Mouse (Mus musculus) heart, embryonic 12.5 days (tissue): ENCODE results near the gene Ccdc40. TPM values are rescaled to one million over a fixed set of nuclear protein-coding genes. Genes with fewer than 3 reads are reported as not detected.
"Not testable (repeated sequence)": the region's sequence is repeated elsewhere in the genome, so short reads cannot be mapped to it uniquely, and the experiment has no call there.

Experiments used
- ATAC-seq: fragments of 200-750 bp; cut with Nextera tagmentation; 2 replicates; pipeline ENCODE4 v1.8.0; 2017; ENCODE audit warnings: moderate TSS enrichment, moderate library complexity; ENCODE audit not compliant: insufficient number of reproducible peaks, low FRiP score
- H3K27ac ChIP-seq: fragments of 300-500 bp; sonication (generic); 2 replicates; pipeline ENCODE4 v1.5.1; 2016; ENCODE audit warnings: mild to moderate bottlenecking, moderate library complexity; ENCODE audit not compliant: poor library complexity, severe bottlenecking
- H3K27me3 ChIP-seq: fragments of 300-500 bp; sonication (generic); replicated peaks from 2 replicates; pipeline ENCODE4 v1.6.1; 2016; ENCODE audit warnings: mild to moderate bottlenecking, moderate library complexity
- H3K36me3 ChIP-seq: fragments of 300-500 bp; sonication (generic); 2 replicates; pipeline ENCODE4 v1.6.1; 2016; ENCODE audit warnings: mild to moderate bottlenecking, moderate library complexity
- H3K4me1 ChIP-seq: fragments of 300-500 bp; sonication (generic); replicated peaks from 2 replicates; pipeline ENCODE4 v1.6.1; 2016; ENCODE audit warnings: mild to moderate bottlenecking
- H3K4me2 ChIP-seq: fragments of 300-500 bp; sonication (generic); 2 replicates; pipeline ENCODE4 v1.6.1; 2016; ENCODE audit warnings: mild to moderate bottlenecking, moderate library complexity
- H3K4me3 ChIP-seq: fragments of 300-500 bp; sonication (generic); 2 replicates; pipeline ENCODE4 v1.5.1; 2016; ENCODE audit warnings: mild to moderate bottlenecking
- H3K9ac ChIP-seq: fragments of 300-500 bp; sonication (generic); 2 replicates; pipeline ENCODE4 v1.6.1; 2016; ENCODE audit warnings: mild to moderate bottlenecking, moderate library complexity
- H3K9me3 ChIP-seq: fragments of 300-500 bp; sonication (generic); replicated peaks from 2 replicates; pipeline ENCODE4 v1.6.1; 2016; ENCODE audit warnings: mild to moderate bottlenecking, moderate library complexity
- WGBS: fragments of 180-500 bp; shearing (Covaris S2); methylation state at CpG from one replicate; pipeline ENCODE4 v1.1.7; 2016; 5-methylcytosine and 5-hydroxymethylcytosine counted together
- polyA plus RNA-seq: library from polyadenylated mRNA; unstranded; fragments of >200 nt; fragmentation: Nextera tagmentation; extraction: Ambion mirVana; gene quantifications from 2 replicates; pipeline ENCODE4 v1.2.1, GENCODE M21; 2016

The Ccdc40 gene
- polyA plus RNA-seq, 1 experiment from 2014 or later = 3.1 TPM

DNA sequence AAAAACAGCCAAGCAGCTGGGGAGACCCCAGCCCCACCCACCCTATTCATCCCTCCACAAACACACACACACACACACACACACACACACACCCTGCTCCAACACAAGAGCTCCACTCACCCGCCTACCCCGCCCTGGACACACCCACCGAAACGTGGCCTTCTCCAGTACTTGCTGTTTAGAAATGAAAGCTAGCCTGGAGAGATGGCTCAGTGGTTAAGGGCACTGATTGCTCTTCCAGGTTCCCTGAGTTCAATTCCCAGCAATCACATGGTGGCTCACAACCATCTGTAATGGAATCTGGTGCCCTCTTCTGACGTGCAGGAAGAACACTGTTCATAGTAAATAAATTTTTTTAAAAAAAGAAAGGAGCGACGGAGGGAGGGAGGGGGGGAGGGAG, 37.4 kb downstream of the Ccdc40 start:
- Histone ChIP-seq H3K4me1 (peaks cover 22% of the 10 kb centered on the region), H3K27me3 (no peaks in the 10 kb centered on the region), H3K9ac (no peak overlapping the region), H3K27ac (no peak overlapping the region), H3K4me3 (no peak overlapping the region), H3K36me3 (peaks cover 9% of the 10 kb centered on the region; the same call in 1 of the 2 replicates), H3K9me3 (no peaks in the 10 kb centered on the region), H3K4me2 (no peak overlapping the region)
- ATAC-seq = no peak
- 78% methylated on average over 7 of the region's 7 CpGs for WGBS

- peaks cover 22% of the 10 kb centered on the region for H3K4me1 ChIP-seq
- peaks cover 19% of the 10 kb centered on the region for H3K36me3 ChIP-seq
- no peak overlapping the region for H3K27ac ChIP-seq
- no peaks in the 10 kb centered on the region for H3K27me3 ChIP-seq
- 54% methylated on average over 6 of the region's 6 CpGs for WGBS
- no peak overlapping the region for H3K9ac ChIP-seq
- no peaks in the 10 kb centered on the region for H3K9me3 ChIP-seq
- ATAC-seq = peak; percentile 20; the same call in 1 of the 2 replicates
- H3K4me3 ChIP-seq = peak overlapping the region; percentile 86; the same call in 1 of the 2 replicates
- H3K4me2 ChIP-seq = peak overlapping the region; percentile 98
These were observed 38.9 kb downstream of the Ccdc40 start for GRCm38 (mm10) chr11:119267241-119267674.

- peak; percentile 89 for ATAC-seq
- H3K27me3 ChIP-seq = no peaks in the 10 kb centered on the region
These were observed 39.6 kb downstream of the Ccdc40 start, which contains the start of gene Gaa for GRCm38 (mm10) chr11:119267768-119268556. Gene Gaa (plus strand): TSS chr11:119267887.

DNA sequence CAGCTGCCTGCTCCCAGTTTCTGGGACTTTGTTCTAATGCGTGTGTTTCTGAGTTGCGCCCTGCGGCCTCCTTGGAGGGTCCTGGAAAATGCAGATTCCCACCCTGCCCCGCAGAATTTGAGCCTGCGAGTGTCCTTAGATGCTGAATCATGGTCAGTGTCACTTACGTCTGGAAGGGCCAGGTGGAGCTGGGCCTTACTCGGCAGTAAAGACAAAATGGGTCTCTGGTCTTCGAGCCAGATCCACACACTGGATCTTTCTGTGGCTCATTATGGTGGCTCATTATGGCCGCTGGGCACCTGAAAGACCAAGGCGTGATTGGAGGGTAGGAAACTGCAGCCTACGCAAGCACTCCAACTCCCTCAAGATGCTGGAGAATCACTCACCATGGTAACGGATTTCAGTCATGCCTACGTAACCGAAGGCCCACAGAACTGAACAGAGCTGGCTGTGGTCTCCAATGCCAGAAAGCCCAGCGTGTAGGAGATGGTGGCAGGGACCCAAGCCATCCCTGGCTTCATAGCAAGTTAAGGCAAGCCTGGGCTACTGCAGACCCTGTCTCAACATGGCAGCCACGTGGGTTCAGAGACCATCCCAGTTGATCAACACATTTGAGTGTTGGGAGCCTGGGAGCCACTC, 40.3 kb downstream of the Ccdc40 start:
- Histone ChIP-seq H3K27me3 (no peaks in the 10 kb centered on the region), H3K36me3 (peaks cover 33% of the 10 kb centered on the region), H3K9ac (peak overlapping the region; percentile 91), H3K9me3 (no peaks in the 10 kb centered on the region), H3K4me1 (peaks cover 22% of the 10 kb centered on the region), H3K4me3 (peak overlapping the region; percentile 86), H3K4me2 (peak overlapping the region; percentile 98), H3K27ac (no peak overlapping the region)
- WGBS = 79% methylated on average over 16 of the region's 16 CpGs
- no peak for ATAC-seq

More at GRCm38 (mm10) chr11:119267768-119268556, 39.6 kb downstream of the Ccdc40 start, which contains the start of gene Gaa:
- Histone ChIP-seq H3K9me3 (no peaks in the 10 kb centered on the region), H3K4me3 (peak within 1 kb of the TSS; percentile 86), H3K4me1 (peaks cover 22% of the 10 kb centered on the region), H3K36me3 (peaks cover 26% of the 10 kb centered on the region), H3K27ac (peak within 1 kb of the TSS; percentile 44; the same call in 1 of the 2 replicates), H3K9ac (peak within 1 kb of the TSS; percentile 91), H3K4me2 (peak within 1 kb of the TSS; percentile 98)
- WGBS = 4% methylated on average over 52 of the region's 52 CpGs

DNA sequence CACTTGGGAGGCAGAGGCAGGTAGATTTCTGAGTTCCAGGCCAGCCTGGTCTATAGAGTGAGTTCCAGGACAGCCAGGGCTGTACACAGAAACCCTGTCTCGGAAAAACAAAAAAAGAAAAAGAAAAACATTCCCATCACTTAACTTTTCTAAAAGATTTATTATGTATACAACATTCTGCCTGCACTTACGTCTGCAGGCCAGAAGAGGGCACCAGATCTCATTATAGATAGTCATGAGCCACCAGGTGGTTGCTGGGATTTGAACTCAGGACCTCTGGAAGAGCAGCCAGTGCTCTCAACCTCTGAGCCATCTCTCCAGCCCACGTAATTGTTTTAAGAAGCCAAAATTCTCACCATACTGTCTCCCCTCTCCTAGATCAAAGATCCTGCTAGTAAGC, 44.1 kb downstream of the Ccdc40 start:
- peaks cover 58% of the 10 kb centered on the region for H3K36me3 ChIP-seq
- H3K9me3 ChIP-seq, H3K4me3 ChIP-seq, ATAC-seq, H3K27ac ChIP-seq, H3K9ac ChIP-seq, H3K4me2 ChIP-seq, H3K27me3 ChIP-seq: not testable (repeated sequence)
- 72% methylated on average over 3 of the region's 3 CpGs for whole genome bisulfite sequencing
- peaks cover 22% of the 10 kb centered on the region for H3K4me1 ChIP-seq

DNA sequence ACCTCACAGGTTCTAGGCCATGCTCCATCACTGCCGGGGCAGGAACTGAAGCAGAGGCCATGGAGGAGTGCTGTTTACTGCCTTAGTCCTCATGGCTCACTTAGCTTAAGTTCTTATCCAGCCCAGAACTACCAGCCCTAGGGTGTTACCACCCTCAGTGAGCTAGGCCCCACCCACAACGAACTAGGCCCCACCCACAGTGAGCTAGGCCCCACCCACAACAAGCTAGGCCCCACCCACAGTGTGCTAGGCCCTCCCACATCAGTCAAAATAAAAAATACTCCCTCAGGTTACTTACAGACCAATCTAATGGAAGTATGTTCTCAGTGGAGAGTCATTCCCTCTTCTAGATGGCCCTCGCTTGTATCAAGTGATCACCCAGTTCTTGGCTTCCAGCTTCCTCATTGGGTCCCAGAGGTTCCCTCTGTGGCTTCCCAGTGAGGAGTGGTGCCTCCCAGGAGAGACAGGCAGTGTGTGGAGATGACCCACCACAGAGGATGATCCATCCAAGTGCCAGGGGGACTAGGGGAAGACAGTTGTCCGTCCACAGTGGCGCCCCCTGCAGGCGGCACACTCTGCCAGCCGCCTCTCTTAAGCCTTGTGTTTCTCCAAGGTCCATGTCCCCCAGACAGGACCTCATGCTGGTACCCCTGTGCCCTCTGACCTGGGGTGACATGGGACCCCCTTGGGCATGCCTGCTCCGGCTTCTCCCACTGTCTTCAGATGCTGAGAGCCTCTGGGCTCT, 45.0 kb downstream of the Ccdc40 start:
- no peaks in the 10 kb centered on the region for H3K27me3 ChIP-seq
- WGBS = 84% methylated on average over 8 of the region's 8 CpGs
- H3K36me3 ChIP-seq = peaks cover 66% of the 10 kb centered on the region
- ATAC-seq = no peak
- no peak overlapping the region for H3K27ac ChIP-seq
- H3K4me3 ChIP-seq = no peak overlapping the region
- H3K9ac ChIP-seq = no peak overlapping the region
- H3K4me2 ChIP-seq = no peak overlapping the region
- no peaks in the 10 kb centered on the region for H3K9me3 ChIP-seq
- H3K4me1 ChIP-seq = peaks cover 19% of the 10 kb centered on the region

DNA sequence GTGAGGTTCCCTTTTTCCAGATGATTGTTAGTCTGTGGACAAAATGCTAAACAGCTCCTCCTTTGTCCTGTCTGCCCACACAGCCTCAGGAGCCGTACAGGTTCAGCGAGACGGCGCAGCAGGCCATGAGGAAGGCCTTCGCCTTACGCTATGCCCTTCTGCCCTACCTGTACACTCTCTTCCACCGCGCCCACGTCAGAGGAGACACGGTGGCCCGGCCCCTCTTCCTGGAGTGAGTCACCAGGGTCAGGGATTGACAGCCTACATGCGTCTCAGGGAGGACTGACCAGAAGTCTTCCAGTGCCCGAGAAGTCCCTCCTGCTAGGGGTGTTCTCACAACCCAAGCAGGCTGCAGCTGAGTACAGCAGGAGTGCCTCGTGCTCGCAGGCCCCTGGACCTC, 52.7 kb downstream of the Ccdc40 start:
- H3K9me3 ChIP-seq = no peaks in the 10 kb centered on the region
- no peak overlapping the region for H3K27ac ChIP-seq
- peaks cover 73% of the 10 kb centered on the region for H3K36me3 ChIP-seq
- H3K4me3 ChIP-seq = no peak overlapping the region
- no peak overlapping the region for H3K9ac ChIP-seq
- 82% methylated on average over 15 of the region's 15 CpGs for WGBS
- ATAC-seq = no peak
- no peaks in the 10 kb centered on the region for H3K27me3 ChIP-seq
- H3K4me1 ChIP-seq = peaks cover 10% of the 10 kb centered on the region
- H3K4me2 ChIP-seq = no peak overlapping the region

GRCm38 (mm10) chr11:119285791-119286527, 57.6 kb downstream of the Ccdc40 start:
- Histone ChIP-seq H3K27ac (peak overlapping the region; percentile 82), H3K9me3 (no peaks in the 10 kb centered on the region), H3K4me2 (0 out of 2 replicates have a peak overlapping the region, but pooled peaks have one; percentile 1), H3K27me3 (no peaks in the 10 kb centered on the region), H3K4me3 (no peak overlapping the region), H3K36me3 (peaks cover 82% of the 10 kb centered on the region), H3K4me1 (peaks cover 21% of the 10 kb centered on the region), H3K9ac (no peak overlapping the region)
- ATAC-seq = peak; percentile 49
- WGBS = 35% methylated on average over 9 of the region's 9 CpGs

DNA sequence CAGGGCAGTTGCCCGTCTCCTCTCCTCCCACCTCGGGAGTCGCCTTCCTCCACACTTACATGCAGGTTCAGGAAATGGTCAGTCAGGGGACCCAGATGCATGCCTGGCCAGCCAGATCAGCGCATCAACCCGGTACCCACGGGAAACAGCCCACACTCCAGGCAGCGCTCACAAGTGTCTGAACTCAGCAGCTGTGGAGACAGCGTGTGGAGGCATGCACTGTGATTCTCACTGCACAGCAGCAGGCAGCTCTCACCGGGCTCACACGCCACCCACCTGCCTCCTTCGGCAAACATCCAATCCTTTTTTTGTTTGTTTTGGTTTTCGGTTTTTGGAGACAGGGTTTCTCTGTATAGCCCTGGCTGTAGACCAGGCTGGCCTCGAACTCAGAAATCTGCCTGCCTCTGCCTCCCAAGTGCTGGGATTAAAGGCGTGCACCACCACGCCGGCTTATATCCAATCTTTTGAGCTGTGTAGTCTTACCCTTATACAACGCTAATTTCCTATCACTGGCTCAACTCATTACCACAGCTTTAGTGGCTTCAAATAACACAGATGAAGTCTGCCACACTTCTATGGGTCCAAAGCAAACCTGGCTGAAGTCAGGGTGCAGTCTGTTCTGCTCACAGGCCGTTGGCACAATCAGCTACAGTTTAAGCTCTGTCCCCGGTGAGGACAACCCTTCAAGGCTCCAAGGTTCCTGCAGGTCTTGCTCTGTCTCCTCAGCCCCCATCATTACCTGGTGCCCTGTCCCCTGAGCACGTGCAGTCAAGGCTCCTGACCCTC, 59.0 kb downstream of the Ccdc40 start:
- Histone ChIP-seq H3K4me2 (no peak overlapping the region), H3K9ac (no peak overlapping the region), H3K27me3 (no peaks in the 10 kb centered on the region), H3K27ac (no peak overlapping the region; the same call in 1 of the 2 replicates), H3K4me3 (no peak overlapping the region), H3K9me3 (no peaks in the 10 kb centered on the region), H3K4me1 (peaks cover 21% of the 10 kb centered on the region), H3K36me3 (peaks cover 84% of the 10 kb centered on the region)
- no peak for ATAC-seq
- 88% methylated on average over 20 of the region's 20 CpGs for WGBS

- not testable (repeated sequence) for H3K9me3 ChIP-seq, H3K9ac ChIP-seq, H3K27me3 ChIP-seq, H3K27ac ChIP-seq, ATAC-seq, H3K4me3 ChIP-seq, H3K4me1 ChIP-seq, H3K4me2 ChIP-seq
- WGBS = 95% methylated on average over 8 of the region's 8 CpGs
- H3K36me3 ChIP-seq = peaks cover 96% of the 10 kb centered on the region
These were observed 64.5 kb downstream of the Ccdc40 start for GRCm38 (mm10) chr11:119292861-119293260.
